Mouse (Mus musculus) kidney, postnatal 0 days (tissue): Measurements from ENCODE around the gene Atp4b. TPM values are rescaled to one million over a fixed set of nuclear protein-coding genes. Genes with fewer than 3 reads are reported as not detected.
A peak's percentile ranks its signal among the peaks of the same experiment; 100 is the strongest.

Experiments used
- ATAC-seq: fragments of 200-750 bp; cut with Nextera tagmentation; replicated peaks from 2 replicates; pipeline ENCODE4 v1.8.0; 2017; ENCODE audit warnings: low read depth, moderate number of reproducible peaks, moderate TSS enrichment, moderate library complexity; ENCODE audit not compliant: low FRiP score
- DNase-seq: peaks from one replicate; pipeline ENCODE4 v3.0.0-alpha.2; 2016; ENCODE audit warnings: low spot score
- H3K27ac ChIP-seq: fragments of 300-500 bp; sonication (generic); 2 replicates; pipeline ENCODE4 v1.5.1; 2014; ENCODE audit warnings: mild to moderate bottlenecking
- H3K27me3 ChIP-seq: fragments of 300-500 bp; sonication (generic); 2 replicates; pipeline ENCODE4 v1.6.1; 2014; ENCODE audit warnings: low read length, mixed read lengths; ENCODE audit not compliant: insufficient read depth
- H3K36me3 ChIP-seq: fragments of 300-500 bp; sonication (generic); 2 replicates; pipeline ENCODE4 v1.6.1; 2014; ENCODE audit warnings: low read length, mixed read lengths; ENCODE audit not compliant: insufficient read depth
- H3K4me1 ChIP-seq: fragments of 300-500 bp; sonication (generic); replicated peaks from 2 replicates; pipeline ENCODE4 v1.6.1; 2014; ENCODE audit warnings: antibody characterized with exemption, low read length, mixed read lengths; ENCODE audit not compliant: insufficient read depth
- H3K4me2 ChIP-seq: fragments of 300-500 bp; sonication (generic); 2 replicates; pipeline ENCODE4 v1.6.1; 2014; ENCODE audit warnings: mild to moderate bottlenecking, low read length, moderate library complexity, mixed read lengths
- H3K4me3 ChIP-seq: fragments of 300-500 bp; sonication (generic); replicated peaks from 2 replicates; pipeline ENCODE4 v1.5.1; 2014; ENCODE audit warnings: low read depth, low read length
- H3K9ac ChIP-seq: fragments of 300-500 bp; sonication (generic); 2 replicates; pipeline ENCODE4 v1.6.1; 2014; ENCODE audit warnings: low read depth, low read length
- H3K9me3 ChIP-seq: fragments of 300-500 bp; sonication (generic); replicated peaks from 2 replicates; pipeline ENCODE4 v1.6.1; 2016; ENCODE audit warnings: low read length, inconsistent platforms, mixed read lengths
- CTCF ChIP-seq: IDR thresholded peaks from 2 replicates; pipeline ENCODE4 v1.5.1; 2016; ENCODE audit warnings: antibody characterized with exemption, low read depth, mild to moderate bottlenecking, moderate library complexity
- WGBS: fragments of 180-500 bp; shearing (Covaris S2); extraction: QIAGEN DNeasy Blood & Tissue Kit; methylation state at CpG from one replicate; pipeline ENCODE4 v1.1.7; 2014; 5-methylcytosine and 5-hydroxymethylcytosine counted together
- polyA plus RNA-seq: library from polyadenylated mRNA; unstranded; fragments of >200 nt; fragmentation: Nextera tagmentation; extraction: Ambion mirVana; gene quantifications from 2 replicates; pipeline ENCODE4 v1.2.1, GENCODE M21; 2015

Gene Atp4b
- polyA plus RNA-seq, 1 experiment from 2014 or later, result 0.08 TPM

GRCm38 (mm10) chr8:13351593-13351992 is 45.0 kb downstream of the Atp4b start:
- Histone ChIP-seq H3K4me2 (no peak overlapping the region), H3K27ac (no peak overlapping the region), H3K9ac (no peak overlapping the region), H3K4me1 (no peaks in the 10 kb centered on the region), H3K4me3 (no peak overlapping the region), H3K9me3 (no peaks in the 10 kb centered on the region), H3K27me3 (no peaks in the 10 kb centered on the region), H3K36me3 (peaks cover 53% of the 10 kb centered on the region)
- DNase-seq (no peak), ATAC-seq (no peak)
- TF ChIP-seq CTCF, result no peak
- 80% methylated on average over 5 of the region's 5 CpGs for WGBS

- 71% methylated on average over 7 of the region's 7 CpGs for WGBS
- Histone ChIP-seq H3K4me1 (no peaks in the 10 kb centered on the region), H3K27ac (no peak overlapping the region), H3K4me2 (no peak overlapping the region), H3K9ac (no peak overlapping the region), H3K27me3 (no peaks in the 10 kb centered on the region), H3K9me3 (no peaks in the 10 kb centered on the region), H3K4me3 (no peak overlapping the region), H3K36me3 (peaks cover 62% of the 10 kb centered on the region)
- no peak for TF ChIP-seq CTCF
- ATAC-seq (no peak), DNase-seq (no peak)
Observed at GRCm38 (mm10) chr8:13350052-13350451, 46.6 kb downstream of the Atp4b start.

- no peak for TF ChIP-seq CTCF
- H3K27me3 ChIP-seq, result no peaks in the 10 kb centered on the region
- H3K9me3 ChIP-seq, result no peaks in the 10 kb centered on the region
- H3K4me3 ChIP-seq, result no peak overlapping the region
- ATAC-seq (no peak), DNase-seq (no peak)
- peaks cover 33% of the 10 kb centered on the region for H3K36me3 ChIP-seq
- WGBS, result 95% methylated on average over 4 of the region's 4 CpGs
- peaks cover 9% of the 10 kb centered on the region for H3K4me1 ChIP-seq
- H3K27ac ChIP-seq, result no peak overlapping the region
- no peak overlapping the region for H3K4me2 ChIP-seq
- no peak overlapping the region for H3K9ac ChIP-seq
Observed at GRCm38 (mm10) chr8:13343134-13343533, 53.5 kb downstream of the Atp4b start.

GRCm38 (mm10) chr8:13342340-13342739 is 54.3 kb downstream of the Atp4b start:
- 86% methylated on average over 2 of the region's 2 CpGs for WGBS
- DNase-seq, result no peak
- Histone ChIP-seq H3K4me2 (no peak overlapping the region), H3K27ac (no peak overlapping the region), H3K9ac (no peak overlapping the region), H3K4me1 (peaks cover 9% of the 10 kb centered on the region), H3K36me3 (peaks cover 29% of the 10 kb centered on the region), H3K27me3 (no peaks in the 10 kb centered on the region), H3K4me3 (no peak overlapping the region), H3K9me3 (no peaks in the 10 kb centered on the region)
- no peak for TF ChIP-seq CTCF
- no peak for ATAC-seq

- no peak for TF ChIP-seq CTCF
- Histone ChIP-seq H3K9me3 (no peaks in the 10 kb centered on the region), H3K4me2 (no peak overlapping the region), H3K4me3 (no peak overlapping the region), H3K27me3 (no peaks in the 10 kb centered on the region), H3K27ac (no peak overlapping the region), H3K4me1 (peaks cover 9% of the 10 kb centered on the region), H3K36me3 (peaks cover 15% of the 10 kb centered on the region), H3K9ac (no peak overlapping the region)
- DNase-seq (no peak), ATAC-seq (no peak)
- WGBS, result 80% methylated on average over 8 of the region's 8 CpGs
Observed at GRCm38 (mm10) chr8:13340650-13341049, 56.0 kb downstream of the Atp4b start.

- TF ChIP-seq CTCF, result no peak
- ATAC-seq (no peak), DNase-seq (no peak)
- Histone ChIP-seq H3K36me3 (peaks cover 11% of the 10 kb centered on the region; the same call in 1 of the 2 replicates), H3K27me3 (no peaks in the 10 kb centered on the region), H3K9me3 (no peaks in the 10 kb centered on the region), H3K27ac (no peak overlapping the region), H3K9ac (peak overlapping the region; percentile 93), H3K4me3 (peak overlapping the region; percentile 85), H3K4me1 (peaks cover 9% of the 10 kb centered on the region), H3K4me2 (peak overlapping the region; percentile 93)
- 4% methylated on average over 11 of the region's 11 CpGs for WGBS
Observed at GRCm38 (mm10) chr8:13339646-13339990, 57.0 kb downstream of the Atp4b start.

- ATAC-seq (peak; percentile 68), DNase-seq (peak; percentile 49)
- under 1% methylated on average over 60 of the region's 70 CpGs for WGBS
Observed at GRCm38 (mm10) chr8:13338901-13339645, 57.6 kb downstream of the Atp4b start.

More at GRCm38 (mm10) chr8:13338901-13339645, 57.6 kb downstream of the Atp4b start:
- Histone ChIP-seq H3K27ac (peak overlapping the region; percentile 60), H3K36me3 (peaks cover 11% of the 10 kb centered on the region; the same call in 1 of the 2 replicates), H3K4me1 (peaks cover 9% of the 10 kb centered on the region), H3K4me2 (peak overlapping the region; percentile 93), H3K9ac (peak overlapping the region; percentile 93), H3K4me3 (peak overlapping the region; percentile 85), H3K27me3 (no peaks in the 10 kb centered on the region), H3K9me3 (no peaks in the 10 kb centered on the region)
- no peak for TF ChIP-seq CTCF
